Mouse (Mus musculus): ENCODE results near the gene Igdcc3.

Gene Igdcc3

DNA sequence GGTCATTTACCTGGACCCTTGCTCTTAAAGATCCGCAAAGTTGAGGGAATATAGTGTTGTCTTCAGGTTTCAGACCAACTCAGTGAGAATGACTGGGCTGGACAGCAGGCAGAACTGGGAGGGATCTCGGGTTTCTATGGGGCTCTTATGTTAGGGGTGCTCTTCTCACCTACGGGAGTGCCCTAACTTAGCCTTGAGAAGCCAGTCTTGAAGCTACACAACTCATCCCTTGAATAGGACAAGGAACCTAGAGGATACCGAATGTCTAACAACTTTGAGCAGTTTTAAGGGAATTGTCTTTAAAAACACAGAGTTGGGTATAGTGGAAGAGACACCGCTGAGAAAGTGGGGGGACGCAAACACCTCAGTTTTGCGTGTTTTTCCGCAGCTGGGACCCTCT lies 498 bp upstream of the Igdcc3 start:
- DNase-seq (ENCODE audit: low spot score in 2 of 2), result no peak

DNA sequence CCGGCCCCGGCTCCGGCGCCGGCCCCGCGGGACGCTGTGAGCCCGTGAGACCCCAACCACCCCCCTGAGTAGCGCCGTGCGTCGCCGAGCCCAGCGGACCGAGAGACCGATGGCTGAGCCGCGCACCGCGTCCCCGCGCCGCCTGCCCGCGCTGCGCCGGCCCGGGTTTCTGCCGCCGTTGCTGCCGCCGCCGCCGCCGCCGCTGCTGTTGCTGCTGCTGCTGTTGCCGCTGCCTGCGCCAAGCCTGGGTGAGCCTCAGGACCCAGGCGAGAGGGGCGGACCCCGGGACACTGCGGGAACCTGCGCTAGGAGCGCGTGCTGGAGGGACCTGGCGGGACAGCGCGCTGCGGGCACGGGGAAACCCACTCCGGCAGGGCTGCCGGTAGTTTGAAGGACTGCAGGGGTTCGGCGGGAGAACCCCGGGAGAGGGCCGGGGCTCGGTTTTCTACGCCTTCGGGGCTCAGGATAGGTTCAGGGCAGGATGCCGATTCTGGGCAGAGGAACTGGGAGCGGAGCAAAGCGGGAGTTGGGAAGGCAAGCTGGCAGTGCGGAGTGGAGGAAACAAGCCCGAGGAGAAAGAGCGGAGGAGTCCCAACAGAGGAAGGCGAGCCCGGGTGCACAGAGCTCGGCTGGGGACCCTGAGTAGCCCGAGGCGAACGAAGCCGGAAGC lies 452 bp downstream of the Igdcc3 start:
- DNase-seq (ENCODE audit: low spot score in 2 of 2), result peak; percentile 46 to 55

DNA sequence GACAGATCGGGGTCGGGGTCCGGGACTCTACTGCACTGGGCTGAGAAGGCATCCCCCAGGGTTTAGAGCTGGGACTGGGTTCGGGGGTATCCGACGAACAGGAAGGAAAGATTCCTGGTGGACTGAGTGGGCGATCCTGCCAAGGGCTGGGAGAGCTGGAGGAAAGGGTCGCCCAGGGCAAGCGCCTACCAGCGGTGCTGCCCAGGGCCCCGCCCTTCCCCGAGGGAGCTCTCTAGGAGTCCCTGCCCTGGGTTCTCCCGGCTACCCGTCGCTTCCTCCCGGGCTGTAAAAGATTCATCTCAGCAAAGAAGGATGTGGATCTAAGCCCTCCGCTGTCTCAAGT lies 958 bp downstream of the Igdcc3 start:
- no peak for DNase-seq (ENCODE audit: low spot score in 2 of 2)

DNA sequence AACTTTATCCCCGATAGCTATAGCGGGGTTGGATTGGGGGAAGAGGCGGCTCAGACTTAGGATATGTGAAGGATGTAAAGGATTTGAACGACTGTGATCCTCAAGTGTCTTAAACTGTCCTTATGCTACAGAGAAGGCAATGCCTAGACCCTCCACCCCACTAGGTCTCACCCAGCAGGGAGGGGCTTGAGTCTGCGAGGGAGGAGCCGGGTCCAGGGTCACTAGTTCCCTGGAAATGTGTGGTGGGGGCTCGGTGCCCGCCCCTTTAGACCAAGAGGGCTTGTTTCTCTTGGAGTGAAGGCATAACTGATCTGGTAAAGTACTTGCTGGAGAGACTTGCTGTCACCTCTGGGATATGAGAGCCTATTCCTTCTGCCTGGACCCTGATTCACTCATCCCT lies 1.4 kb downstream of the Igdcc3 start:
- DNase-seq (ENCODE audit: low spot score in 2 of 2), result no peak

DNA sequence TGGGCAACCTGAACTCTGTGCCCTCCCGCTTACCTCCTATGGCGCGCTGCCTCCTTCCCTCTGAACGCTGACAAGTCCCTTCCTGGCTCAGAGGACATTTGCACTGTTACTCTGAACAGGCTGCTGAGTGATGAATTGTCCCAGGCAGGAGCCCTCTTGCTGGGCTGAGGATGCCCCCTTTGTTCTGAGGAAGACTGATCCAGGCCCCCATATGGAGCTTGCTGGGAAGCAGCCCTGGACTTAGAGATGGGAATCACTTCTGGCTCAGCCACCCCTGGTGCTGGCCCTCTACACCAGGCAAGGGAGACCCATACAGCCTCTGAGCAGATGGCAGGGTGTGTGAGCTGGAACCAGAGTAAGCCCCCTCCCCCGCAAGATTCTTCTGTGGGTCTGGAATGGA lies 5.0 kb downstream of the Igdcc3 start:
- DNase-seq (ENCODE audit: low spot score in 2 of 2), result no peak

DNA sequence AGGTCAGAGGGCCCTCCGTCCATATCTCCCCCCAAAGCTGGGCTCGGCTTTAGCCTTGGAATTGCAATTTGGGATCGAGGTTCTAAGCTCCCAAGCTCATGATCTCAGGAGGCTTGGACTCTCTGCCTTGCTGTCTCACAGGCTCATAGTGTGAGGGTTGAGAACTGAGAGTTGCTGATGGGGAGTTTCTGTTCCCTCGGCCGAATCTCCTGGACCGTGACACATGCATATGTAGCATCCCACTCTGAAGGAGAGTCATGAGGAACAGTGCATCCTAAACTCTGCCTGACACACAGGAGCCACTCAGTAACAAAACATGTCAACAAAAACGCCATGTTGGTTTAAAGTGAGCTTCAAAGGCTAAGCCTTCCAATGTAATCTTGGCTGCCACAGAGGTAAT lies 7.5 kb downstream of the Igdcc3 start:
- DNase-seq (ENCODE audit: low spot score in 2 of 2), result no peak

DNA sequence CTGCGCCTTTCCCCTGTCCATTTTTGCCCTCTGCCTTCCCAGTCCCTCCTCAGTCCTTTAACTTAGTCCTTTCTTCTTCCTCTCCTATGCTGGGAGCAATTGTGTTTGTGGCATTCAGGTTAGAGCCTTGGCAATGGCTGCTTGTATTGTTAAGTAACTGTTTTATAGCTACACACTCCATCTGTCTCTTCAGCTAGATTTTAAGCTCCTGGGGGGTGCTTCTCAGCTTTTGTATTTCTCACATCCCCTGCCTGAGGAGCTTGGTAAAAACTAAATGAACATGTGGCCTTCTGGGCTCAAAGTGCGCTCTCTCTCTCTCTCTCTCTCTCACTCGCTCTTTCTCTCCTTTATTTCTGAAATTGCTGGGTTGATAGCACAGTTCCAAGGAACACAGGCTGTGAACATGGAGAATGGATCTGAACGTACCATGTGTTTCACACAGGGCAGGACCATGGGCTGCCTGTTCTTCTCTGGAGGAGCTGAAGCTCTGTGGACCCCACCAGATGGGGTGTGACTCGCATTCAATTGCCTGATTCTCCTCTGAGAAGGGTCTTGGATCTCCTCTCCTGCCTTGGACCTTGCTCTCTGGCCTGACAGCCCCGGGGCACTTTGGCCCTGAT lies 11.8 kb downstream of the Igdcc3 start:
- no peak for DNase-seq (ENCODE audit: low spot score in 2 of 2)

DNA sequence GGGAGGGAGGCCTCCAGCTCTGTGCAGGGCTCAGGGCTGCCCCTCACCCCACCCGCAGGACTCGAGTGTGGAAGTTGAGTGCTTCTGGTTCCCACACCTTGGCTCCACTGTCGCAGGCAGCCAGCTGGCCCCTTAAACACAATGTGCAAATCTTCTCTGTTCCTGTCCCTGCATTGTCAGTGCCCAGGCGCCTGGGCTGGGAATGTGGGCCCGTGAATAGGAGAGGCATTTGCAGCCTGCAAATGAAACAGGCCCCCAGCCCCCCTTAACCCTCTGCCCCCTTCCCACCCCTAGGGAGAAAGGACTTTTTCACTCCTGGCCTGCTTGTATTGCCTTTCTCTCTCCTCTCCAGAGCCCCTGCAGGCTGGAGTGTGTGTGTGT lies 12.3 kb downstream of the Igdcc3 start:
- no peak for DNase-seq (ENCODE audit: low spot score in 2 of 2)

DNA sequence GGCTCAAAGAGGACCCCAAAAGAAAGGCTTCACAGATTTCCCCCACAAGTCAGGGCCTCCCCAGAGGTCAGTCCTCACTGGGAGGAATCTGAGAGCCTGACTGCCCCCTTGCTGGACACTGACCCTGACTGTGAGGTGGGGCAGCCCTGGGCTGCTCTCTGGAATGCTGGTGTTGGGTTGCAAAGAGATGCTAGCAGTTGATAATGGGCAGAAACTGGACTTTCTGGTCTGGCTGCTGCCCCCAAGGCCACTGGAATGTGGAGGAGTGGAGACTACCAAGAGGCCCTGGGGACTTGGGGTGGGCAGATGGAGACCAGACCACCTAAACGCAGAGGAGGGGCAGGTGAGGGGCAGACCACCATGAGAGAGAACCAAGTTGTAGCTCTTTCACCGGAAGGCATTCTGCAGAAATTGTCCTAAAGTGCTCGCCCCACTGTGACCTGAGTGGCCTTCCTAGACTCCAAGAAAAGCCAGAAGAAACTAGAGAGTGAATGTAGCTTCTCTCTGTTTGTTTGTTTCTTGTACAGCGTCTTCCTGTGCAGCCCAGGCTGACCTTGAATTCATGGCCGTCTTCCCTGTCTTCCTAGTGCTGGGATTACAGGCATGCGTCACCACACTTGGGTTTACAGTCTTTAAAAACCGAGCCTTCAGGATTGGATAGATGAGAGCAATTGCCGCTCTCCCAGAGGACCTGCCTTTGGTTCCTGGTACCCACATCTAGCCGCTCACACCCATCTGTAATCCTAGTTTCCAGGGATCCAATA lies 13.9 kb downstream of the Igdcc3 start:
- no peak for DNase-seq (ENCODE audit: low spot score in 2 of 2)

DNA sequence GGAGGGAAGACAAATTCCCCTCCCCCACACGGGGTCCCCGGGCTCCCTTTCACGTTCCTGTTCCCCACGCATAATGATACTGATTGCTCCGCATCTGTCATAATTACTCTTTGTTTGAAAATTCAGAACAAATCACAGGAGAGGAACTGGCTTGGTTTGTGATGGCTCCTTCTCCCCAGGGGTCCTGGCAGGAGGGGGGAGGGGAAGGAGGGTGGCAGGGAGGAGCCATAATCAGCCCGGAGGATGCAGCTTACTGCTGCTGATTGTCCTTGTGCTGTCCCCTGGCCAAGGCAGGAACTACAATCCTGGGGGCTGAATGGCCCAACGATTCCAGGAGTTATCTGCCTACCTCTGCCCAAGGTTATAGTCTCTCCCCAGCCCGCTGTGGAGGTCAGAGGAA lies 15.6 kb downstream of the Igdcc3 start:
- DNase-seq (ENCODE audit: low spot score in 2 of 2), result no peak

DNA sequence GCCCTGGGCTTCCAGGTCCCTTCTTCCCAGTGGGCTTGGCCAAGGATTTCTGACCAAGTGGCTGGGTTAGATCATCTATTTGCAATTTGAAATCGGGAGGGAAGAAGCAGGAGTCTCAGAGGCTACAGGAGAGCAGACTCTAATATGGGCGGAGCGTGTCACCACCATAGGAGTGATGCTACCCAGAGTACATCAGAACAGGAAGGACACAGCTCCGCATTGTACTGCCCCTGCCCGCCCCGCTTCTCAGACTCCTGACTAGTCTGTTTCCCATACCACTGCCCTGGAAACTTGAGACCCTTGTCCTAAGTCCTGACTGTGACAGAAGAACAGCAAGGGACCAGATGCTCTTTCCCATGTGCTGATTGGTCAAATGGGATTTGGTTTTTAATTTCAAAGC lies 16.6 kb downstream of the Igdcc3 start:
- no peak for DNase-seq (ENCODE audit: low spot score in 2 of 2)

DNA sequence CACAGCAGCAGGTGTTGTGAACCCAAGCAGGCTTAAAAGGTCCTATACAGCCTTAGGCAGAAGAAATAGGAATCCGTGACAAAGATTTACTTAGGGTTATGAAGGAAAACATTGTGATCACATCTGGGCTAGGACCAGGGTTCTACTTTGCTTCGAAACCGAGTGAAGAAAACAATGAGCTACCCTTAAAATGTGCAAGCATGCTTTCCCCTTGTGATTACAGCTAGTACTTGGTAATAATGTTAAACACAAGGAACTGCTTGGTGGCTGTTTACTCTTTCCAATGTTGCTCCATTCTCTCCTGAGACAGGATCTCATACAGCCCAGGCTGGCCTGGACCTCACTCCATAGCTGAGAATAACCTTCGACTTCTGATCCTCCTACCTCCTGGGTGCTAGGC lies 20.2 kb downstream of the Igdcc3 start:
- no peak for DNase-seq (ENCODE audit: low spot score in 2 of 2)

DNA sequence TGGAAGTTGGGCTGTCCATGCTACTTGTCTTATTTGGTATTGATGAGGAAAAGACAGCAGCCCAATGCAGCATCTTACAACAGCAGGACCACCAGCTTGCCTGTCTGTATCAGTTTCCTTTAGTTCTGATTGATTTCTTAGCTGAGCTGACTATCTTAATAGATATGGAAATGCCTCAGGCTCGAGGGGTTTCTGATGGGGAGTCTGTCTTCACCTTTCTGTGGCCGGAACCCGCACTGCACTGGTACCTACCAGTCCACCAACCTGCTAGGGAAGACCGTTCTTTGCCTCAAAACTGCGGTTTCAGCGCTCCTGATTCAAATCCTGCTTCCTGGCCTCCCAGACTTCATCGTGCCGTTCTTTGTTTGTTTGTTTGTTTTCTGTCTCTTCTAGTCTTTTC lies 20.9 kb downstream of the Igdcc3 start:
- no peak for DNase-seq (ENCODE audit: low spot score in 2 of 2)

DNA sequence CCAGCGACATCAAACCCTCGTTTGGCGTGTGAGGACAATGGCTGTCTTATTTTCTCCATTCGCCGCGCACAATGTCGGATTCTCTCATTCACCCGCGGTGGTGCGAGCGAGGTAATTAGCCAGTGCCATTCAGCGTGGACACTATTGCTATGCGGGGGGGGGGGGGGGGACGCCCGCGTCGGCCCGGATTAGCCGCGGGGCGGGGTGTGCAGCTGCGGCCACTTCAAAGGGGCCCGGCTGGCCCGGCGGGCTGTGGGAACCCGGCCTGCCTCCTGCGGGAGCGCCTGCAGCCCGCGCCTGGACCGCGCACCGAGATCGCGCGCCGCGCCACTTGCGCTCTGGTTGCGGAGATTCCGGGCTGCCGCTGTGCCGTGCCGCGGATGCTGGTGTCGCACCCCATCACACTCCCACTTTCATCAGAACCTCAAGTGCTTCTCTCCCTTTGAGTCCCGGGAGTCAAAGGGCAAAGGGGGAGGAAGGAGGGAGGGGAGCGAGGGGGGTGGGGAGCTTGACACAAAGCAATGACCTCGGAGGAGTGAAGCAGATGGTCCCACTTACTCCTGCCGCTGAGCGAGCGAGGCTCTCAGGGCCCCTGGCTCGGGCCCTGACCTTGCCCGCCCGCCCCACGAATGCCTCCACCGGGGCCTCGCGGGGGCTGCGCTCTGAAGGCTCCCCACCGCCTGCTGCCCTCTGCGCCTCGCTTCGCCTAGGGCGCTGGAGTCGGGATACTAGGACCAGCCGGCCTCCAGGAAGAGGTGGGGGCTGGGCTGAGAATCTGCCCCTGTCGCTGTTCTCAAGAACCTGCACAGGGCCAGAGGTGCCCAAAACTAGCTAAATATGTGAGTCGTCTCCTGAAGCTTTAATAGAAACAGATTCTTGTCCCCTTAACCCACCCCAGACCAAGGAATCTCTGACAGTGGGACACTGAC lies 22.0 kb downstream of the Igdcc3 start:
- peak in 1 of 2 experiments; percentile 47 for DNase-seq (ENCODE audit: low spot score in 2 of 2)

DNA sequence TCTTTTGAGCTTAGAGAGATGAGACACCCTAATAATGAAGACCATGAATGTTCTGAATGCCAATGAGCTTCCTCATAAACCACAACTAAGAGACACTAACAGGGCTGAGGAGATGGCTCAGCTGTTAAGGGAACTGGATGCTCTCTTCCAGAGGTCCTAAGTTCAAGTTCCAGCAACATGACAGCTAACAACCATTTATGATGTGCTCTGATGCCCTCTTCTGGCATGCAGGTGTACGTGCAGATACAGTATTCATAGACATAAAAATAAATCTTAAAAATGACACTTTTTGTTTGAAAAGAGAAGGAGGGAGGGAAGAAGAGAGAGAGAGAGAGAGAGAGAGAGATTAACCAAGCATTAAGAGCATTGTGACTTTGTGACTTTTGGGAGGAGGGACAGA lies 23.9 kb downstream of the Igdcc3 start:
- DNase-seq (ENCODE audit: low spot score in 2 of 2), result no peak

DNA sequence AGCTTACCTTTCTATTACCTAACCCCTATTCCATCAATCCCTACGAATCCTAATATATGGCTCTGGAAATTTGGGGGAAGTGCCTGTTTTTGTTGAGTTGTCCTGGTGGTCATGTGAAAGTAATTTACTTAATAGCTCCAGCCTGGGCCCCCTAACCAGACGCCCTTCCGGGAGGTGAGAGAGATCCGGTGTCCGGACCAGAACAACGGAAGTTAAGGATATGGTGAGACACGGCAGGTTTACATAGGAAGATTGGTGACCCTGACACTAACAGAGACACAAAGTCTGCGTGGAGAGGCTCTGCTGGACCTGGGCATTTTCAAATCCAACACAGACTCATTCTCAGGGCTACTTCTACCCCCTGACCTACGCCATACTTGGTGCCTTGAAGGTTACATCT lies 25.4 kb downstream of the Igdcc3 start:
- no peak for DNase-seq (ENCODE audit: low spot score in 2 of 2)

DNA sequence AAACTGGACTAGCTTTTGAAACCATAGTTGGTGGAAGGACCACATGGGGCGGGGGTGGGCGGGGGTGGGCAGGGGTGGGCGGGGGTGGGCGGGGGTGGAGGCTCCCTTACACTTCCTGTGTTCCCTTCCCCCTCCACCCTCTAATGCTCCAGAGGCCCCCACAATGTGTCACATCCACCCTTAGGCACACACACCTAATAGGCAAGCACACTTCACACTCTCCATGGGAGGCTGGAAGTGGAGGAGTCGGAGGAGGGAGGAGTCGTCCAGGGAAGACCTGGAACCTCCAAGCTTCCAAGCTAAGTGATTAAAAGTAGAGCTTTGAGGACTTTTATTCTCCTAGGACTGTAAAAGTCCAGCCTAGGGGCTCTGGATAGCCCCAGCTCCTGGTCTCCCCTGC lies 27.5 kb downstream of the Igdcc3 start:
- DNase-seq (ENCODE audit: low spot score in 2 of 2), result no peak

DNA sequence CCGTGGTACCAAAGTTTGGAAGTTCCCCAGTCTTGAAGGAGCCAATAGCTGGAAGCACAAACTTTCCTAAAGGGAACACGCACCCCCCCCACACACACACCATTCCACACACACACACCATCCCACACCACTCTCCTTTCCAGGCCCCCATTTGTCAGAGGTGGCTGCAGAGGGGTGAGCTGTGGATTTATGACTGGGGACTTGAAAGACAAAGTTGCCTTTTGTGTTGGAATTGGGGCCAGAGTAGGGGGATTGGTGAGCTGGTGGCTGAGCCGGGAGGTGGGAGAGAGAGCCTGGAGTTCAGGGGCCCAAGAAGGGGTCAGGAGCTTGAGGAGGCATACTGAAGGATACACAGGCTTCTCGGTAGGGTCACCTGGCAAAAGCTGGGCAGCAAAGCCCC lies 28.0 kb downstream of the Igdcc3 start:
- no peak for DNase-seq (ENCODE audit: low spot score in 2 of 2)

DNA sequence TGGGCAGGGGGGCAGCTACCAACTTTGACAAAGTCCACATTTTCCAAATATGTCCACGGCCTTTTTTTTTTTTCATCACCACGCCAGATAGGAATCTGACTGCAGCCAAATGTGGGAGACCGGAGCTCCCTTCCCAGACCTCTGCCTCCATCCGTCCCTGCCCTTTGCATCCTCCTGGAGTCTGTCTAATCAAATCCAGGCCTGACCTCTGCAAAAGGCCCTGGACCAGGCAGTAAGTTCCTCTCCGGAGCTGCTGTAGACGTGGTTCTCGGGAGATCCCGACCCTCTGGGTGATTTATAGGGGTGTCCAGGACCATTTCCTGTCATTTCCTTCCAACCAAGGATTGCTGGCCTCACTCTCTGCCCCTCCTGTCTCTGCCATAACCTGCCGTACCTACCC lies 31.7 kb downstream of the Igdcc3 start:
- DNase-seq (ENCODE audit: low spot score in 2 of 2), result no peak

DNA sequence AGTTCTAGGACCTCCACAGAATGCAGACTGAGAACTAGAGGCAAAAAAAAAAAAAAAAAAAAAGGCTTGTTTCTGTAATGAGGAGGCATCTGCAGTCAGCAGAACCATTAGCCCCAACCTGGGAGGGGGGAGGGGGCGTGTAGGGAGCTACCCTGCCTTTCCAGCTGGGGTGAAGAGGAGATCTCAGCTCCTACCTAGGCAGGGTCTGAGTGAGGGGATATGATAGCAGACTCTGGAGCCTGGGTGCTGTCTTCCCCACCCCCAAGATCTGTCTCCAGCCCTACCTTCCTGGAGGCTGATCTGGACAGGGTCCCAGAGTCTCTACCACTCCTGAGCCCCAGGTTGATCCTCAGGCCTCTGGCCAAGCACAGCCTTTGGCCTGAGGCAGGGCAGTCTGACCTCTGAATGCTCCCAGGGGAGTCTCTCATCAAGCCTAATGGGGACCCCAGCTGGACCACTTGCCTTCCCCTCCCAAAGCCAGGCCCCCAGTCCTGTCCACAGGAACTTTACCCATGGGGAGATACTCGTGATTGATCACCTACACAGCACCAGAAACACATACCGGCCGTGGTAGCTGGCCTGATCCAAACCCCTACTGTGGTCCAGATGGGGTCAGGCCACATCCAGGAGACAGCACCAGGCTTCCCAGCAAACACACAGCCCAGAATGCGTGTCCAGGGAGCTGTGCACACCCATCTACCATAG lies 34.4 kb downstream of the Igdcc3 start:
- no peak for DNase-seq (ENCODE audit: low spot score in 2 of 2)
